Mouse (Mus musculus): Measurements from ENCODE around the gene Ufc1.
"Not testable (repeated sequence)": the region's sequence is repeated elsewhere in the genome, so short reads cannot be mapped to it uniquely, and the experiment has no call there.

Ufc1 gene

DNA sequence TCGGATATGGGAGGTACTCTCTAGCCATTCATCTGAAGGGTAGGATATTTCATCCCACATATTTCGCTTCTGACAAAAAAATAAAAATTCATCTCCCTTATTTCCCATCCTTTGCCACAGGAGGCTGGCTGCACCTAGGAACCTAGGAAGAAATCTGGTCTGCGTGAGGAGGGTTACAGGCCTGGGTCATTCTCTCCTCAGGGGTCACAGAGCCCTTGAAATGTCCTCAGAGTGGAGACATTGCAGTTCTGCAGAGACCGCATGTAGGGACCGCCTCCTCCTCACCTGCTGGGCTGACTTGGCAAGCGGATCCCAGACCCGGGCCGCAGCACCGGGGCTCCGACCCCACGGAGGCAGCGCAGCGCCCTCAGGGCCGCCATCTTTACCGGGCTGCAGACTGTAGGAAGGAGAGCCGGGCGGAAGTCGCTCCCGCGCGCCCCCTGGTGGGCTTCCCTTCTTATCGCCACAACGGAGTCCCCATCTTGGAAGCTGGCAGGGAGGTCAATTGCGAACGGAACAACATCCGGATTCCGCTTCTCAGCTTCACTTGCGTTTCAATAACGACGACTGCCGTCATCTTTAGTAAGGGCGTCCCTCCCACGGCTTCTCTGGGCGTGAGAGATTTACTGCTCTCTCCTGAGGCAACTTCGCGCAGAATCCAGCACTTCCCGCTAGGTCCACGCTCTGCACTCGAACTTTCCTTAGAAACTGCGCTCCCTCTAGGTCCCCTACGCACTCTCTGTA is 47.9 kb downstream of the Ufc1 start:
- peak; percentile 97 to 98 for DNase-seq

DNA sequence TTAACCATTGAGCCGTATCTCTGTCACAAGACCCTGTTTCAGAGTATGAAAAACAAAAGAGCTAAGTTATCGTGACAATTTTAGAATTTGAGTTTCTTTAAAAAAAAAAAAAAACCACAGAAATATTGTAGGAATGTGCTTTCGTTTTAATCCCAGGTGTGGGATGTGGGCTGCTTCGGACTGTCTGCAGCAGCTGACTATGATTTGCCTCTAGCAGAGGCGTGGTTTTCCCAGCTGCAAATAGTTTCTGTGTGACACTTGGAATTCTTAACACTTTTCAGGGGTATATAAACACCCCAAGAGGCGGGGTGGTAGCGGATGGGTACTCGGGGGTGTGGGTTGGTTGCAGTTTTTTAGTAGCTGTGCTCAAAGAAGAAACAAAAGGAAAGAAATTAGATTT is 49.5 kb downstream of the Ufc1 start:
- DNase-seq: no peak

- DNase-seq: not testable (repeated sequence)
Observed at GRCm38 (mm10) chr1:171241952-171242351, 52.9 kb downstream of the Ufc1 start.

GRCm38 (mm10) chr1:171240911-171241310 is 53.9 kb downstream of the Ufc1 start:
- no peak for DNase-seq

DNA sequence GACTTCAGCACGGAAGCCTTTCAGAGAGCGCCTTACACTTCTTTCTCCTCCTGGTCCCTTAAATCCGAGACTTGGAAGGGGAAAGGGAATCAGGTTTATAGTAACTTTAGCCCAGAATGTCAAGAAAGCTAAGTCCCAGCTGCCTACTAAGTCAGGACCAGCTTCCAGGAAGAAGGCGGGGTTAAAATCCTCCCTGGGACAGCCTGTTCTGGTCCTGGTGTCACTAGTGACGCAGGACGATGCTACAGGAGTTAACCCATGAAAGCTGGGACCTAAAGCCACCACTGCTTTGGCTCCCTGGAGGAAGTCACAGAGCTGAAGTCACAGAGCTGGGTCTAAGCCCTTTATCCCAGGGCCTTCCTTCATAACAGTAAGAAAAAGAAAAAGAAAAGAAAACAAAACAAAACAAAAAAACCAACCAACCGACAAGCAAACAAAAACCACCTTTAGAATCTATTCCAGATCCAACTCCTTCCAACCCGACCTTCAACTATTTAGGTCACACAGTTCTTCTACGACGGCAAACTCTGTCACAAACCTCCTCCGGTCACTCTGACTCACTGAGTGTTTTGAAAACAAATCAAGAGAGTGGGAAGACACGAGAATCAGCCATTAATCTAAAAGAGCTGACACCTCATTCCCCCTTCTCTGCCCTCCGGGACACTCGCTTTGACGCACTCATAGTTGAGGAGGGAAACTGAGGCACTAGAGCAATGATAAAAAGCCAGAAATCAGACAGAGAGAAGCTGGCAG is 54.7 kb downstream of the Ufc1 start:
- peak in 1 of 2 experiments; percentile 20 for DNase-seq
